Mouse (Mus musculus) kidney, adult 2 months (tissue): ENCODE results near the gene Eml2.

Source experiments
- CTCF ChIP-seq: fragments of 200-500 bp; conservative IDR thresholded peaks from 2 replicates; pipeline ENCODE4 v1.5.1; 2011; ENCODE audit warnings: low read depth, mild to moderate bottlenecking, control low read depth, low read length, moderate library complexity, mixed read lengths; ENCODE audit not compliant: insufficient read depth, insufficient read length
- POLR2A ChIP-seq: fragments of 200-500 bp; IDR thresholded peaks from one replicate; pipeline ENCODE4 v1.6.1; 2011; ENCODE audit warnings: low read depth, low read length, control low read depth

DNA sequence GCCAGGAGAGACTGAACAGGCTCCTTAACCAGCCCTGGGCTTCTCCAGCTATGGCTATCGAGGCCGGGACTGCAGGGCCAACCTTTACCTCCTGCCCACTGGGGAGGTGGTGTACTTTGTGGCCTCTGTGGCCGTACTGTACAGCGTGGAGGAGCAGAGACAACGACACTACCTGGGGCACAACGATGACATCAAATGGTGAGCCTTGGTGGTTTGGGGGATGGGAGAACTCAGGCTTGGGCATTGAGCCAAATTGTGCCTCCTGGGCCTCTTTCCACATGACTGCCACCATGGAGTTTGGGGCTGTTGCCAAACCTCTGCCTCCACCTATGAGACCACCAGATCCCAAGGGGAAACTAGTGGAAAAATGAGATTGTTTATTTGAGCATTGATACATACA, 8.5 kb downstream of the Eml2 start:
- TF ChIP-seq CTCF (no peak), POLR2A (no peak)
